Comparison of ENCODE assay signal across 34 mouse cellular contexts in genomic region chr10:87518585-87518984, GRCm38 (mm10). TPM values are rescaled to one million over a fixed set of nuclear protein-coding genes. Genes with fewer than 3 reads are reported as not detected.
A peak's percentile ranks its signal among the peaks of the same experiment; 100 is the strongest.
DNase-seq lines count a peak whose midpoint lies in the region; ATAC-seq and TF ChIP-seq lines count a peak whose summit lies in the region.
"Had no signal": no experiment of that assay in that cellular context is flagged by ENCODE, and none has a peak within 500 bp of the region (broad histone marks: within the 10 kb centered on the region; RNA-seq: fewer than 3 reads in every experiment).

No protein-coding gene starts in this region.

- no peaks in the 10 kb centered on the region for H3K27me3 ChIP-seq in kidney, adult 2 months (replicated peaks; ENCODE audit: control insufficient read depth, insufficient read depth, low read length)
- H3K27me3 ChIP-seq in liver, embryonic 16.5 days (ENCODE audit: control insufficient read depth, insufficient read depth, low read depth, low read length) = no peaks in the 10 kb centered on the region
- H3K27me3 ChIP-seq in forebrain, embryonic 14.5 days (replicated peaks; ENCODE audit: control insufficient read depth, insufficient read depth, low read length) = no peaks in the 10 kb centered on the region
- H3K27me3 ChIP-seq: embryonic facial prominence, embryonic 12.5 days; hindbrain, embryonic 15.5 days; megakaryocyte, embryonic 14.5 days; midbrain, embryonic 13.5 days; neural tube, embryonic 13.5 days had no signal

- H3K27ac ChIP-seq in kidney, adult 2 months (ENCODE audit: insufficient read depth, low read depth, low read length) = peak overlapping the region; percentile 76
- peak overlapping the region; percentile 12; the same call in 1 of the 2 replicates for H3K27ac ChIP-seq in liver, embryonic 16.5 days (ENCODE audit: low read length)
- no peak overlapping the region for H3K27ac ChIP-seq in forebrain, embryonic 14.5 days (ENCODE audit: low read depth, low read length)
- H3K27ac ChIP-seq: embryonic facial prominence, embryonic 12.5 days; hindbrain, embryonic 10.5 days; hindbrain, embryonic 15.5 days; midbrain, embryonic 13.5 days; neural tube, embryonic 13.5 days; stomach, postnatal 0 days had no signal

- no peak overlapping the region for H3K9ac ChIP-seq in liver, embryonic 16.5 days (ENCODE audit: low read depth, low read length)
- H3K9ac ChIP-seq in forebrain, embryonic 14.5 days (ENCODE audit: low read length) = no peak overlapping the region
- H3K9ac ChIP-seq: embryonic facial prominence, embryonic 12.5 days; forebrain, postnatal 0 days; hindbrain, embryonic 15.5 days; midbrain, embryonic 13.5 days; neural tube, embryonic 13.5 days had no signal

- no peak overlapping the region for H3K4me2 ChIP-seq in liver, embryonic 16.5 days (ENCODE audit: low read depth, low read length)
- no peak overlapping the region for H3K4me2 ChIP-seq in forebrain, embryonic 14.5 days (ENCODE audit: low read length)
- H3K4me2 ChIP-seq: embryonic facial prominence, embryonic 12.5 days; hindbrain, embryonic 15.5 days; midbrain, embryonic 13.5 days; neural tube, embryonic 13.5 days had no signal

- DNase-seq in kidney, adult 2 months = peak; percentile 88
- no peak for DNase-seq in kidney, postnatal 4 days
- peak; percentile 90 for DNase-seq in kidney, adult 9 months
- peak; percentile 10 for DNase-seq in kidney, postnatal 10 days
- DNase-seq in forebrain, embryonic 14.5 days (ENCODE audit: low spot score) = no peak
- no peak for DNase-seq in adipocyte (ENCODE audit: low spot score)
- DNase-seq: adrenal gland, postnatal 10 days; cerebellum, adult 11 months; cerebellum, adult 9-10 months; cerebellum, postnatal 36 days; forebrain, postnatal 0 days; gastrocnemius, postnatal 10 days; heart, postnatal 14 days; layer of hippocampus, postnatal 36 days; lung, adult 18-20 months; lung, postnatal 4 days; right cerebral cortex, postnatal 4 days; thymus, adult 18-20 months; thymus, postnatal 25 days had no signal

- no peak for TF ChIP-seq POLR2A in kidney, adult 2 months (IDR thresholded peaks at IDR 0.05; ENCODE audit: low read depth, low read length)

- peak; percentile 62 for ATAC-seq in liver, embryonic 16.5 days (ENCODE audit: low read depth)
- ATAC-seq in forebrain, embryonic 14.5 days = no peak
- ATAC-seq: forebrain, postnatal 0 days; inflammation-experienced regulatory T-cells, adult 6 months; lung, postnatal 0 days; midbrain, embryonic 13.5 days had no signal

- TF ChIP-seq CTCF in kidney, adult 2 months (conservative IDR thresholded peaks at IDR 0.05; ENCODE audit: insufficient read depth, insufficient read length, low read depth, low read length) = no peak

- H3K36me3 ChIP-seq in kidney, adult 2 months (ENCODE audit: control insufficient read depth, insufficient read depth, low read length) = no peaks in the 10 kb centered on the region
- no peaks in the 10 kb centered on the region for H3K36me3 ChIP-seq in liver, embryonic 16.5 days (ENCODE audit: control insufficient read depth, insufficient read depth)
- no peaks in the 10 kb centered on the region for H3K36me3 ChIP-seq in forebrain, embryonic 14.5 days (ENCODE audit: control insufficient read depth, insufficient read depth, low read length)
- H3K36me3 ChIP-seq: embryonic facial prominence, embryonic 12.5 days; G1E; hindbrain, embryonic 10.5 days; hindbrain, embryonic 15.5 days; midbrain, embryonic 13.5 days; neural tube, embryonic 13.5 days had no signal

- H3K9me3 ChIP-seq in liver, embryonic 16.5 days (replicated peaks; ENCODE audit: control insufficient read depth, low read length) = no peaks in the 10 kb centered on the region
- H3K9me3 ChIP-seq in forebrain, embryonic 14.5 days (replicated peaks; ENCODE audit: control insufficient read depth, low read length) = no peaks in the 10 kb centered on the region
- H3K9me3 ChIP-seq: embryonic facial prominence, embryonic 12.5 days; hindbrain, embryonic 10.5 days; hindbrain, embryonic 15.5 days; midbrain, embryonic 13.5 days; neural tube, embryonic 13.5 days had no signal

- no peak overlapping the region for H3K4me3 ChIP-seq in kidney, adult 2 months (ENCODE audit: insufficient read depth, low read depth, low read length)
- no peak overlapping the region for H3K4me3 ChIP-seq in liver, embryonic 16.5 days (ENCODE audit: low read depth, low read length)
- no peak overlapping the region for H3K4me3 ChIP-seq in forebrain, embryonic 14.5 days (ENCODE audit: low read depth, low read length)
- H3K4me3 ChIP-seq: embryonic facial prominence, embryonic 12.5 days; hindbrain, embryonic 10.5 days; hindbrain, embryonic 15.5 days; megakaryocyte, embryonic 14.5 days; midbrain, embryonic 13.5 days; neural tube, embryonic 13.5 days had no signal

- 36% methylated on average over 2 of the region's 2 CpGs for WGBS in kidney, adult 2 months
- WGBS in liver, embryonic 16.5 days (ENCODE audit: insufficient replicate concordance) = 35% methylated on average over 2 of the region's 2 CpGs
- WGBS in forebrain, embryonic 14.5 days = 89% methylated on average over 2 of the region's 2 CpGs

- H3K4me1 ChIP-seq in kidney, adult 2 months (ENCODE audit: control insufficient read depth, insufficient read depth, low read length) = peaks cover 20% of the 10 kb centered on the region
- no peaks in the 10 kb centered on the region; the same call in 1 of the 2 replicates for H3K4me1 ChIP-seq in liver, embryonic 16.5 days (ENCODE audit: control insufficient read depth, low read depth, low read length)
- no peaks in the 10 kb centered on the region for H3K4me1 ChIP-seq in forebrain, embryonic 14.5 days (ENCODE audit: control insufficient read depth, insufficient read depth, low read length)
- H3K4me1 ChIP-seq: embryonic facial prominence, embryonic 12.5 days; hindbrain, embryonic 10.5 days; hindbrain, embryonic 15.5 days; megakaryocyte, embryonic 14.5 days; midbrain, embryonic 13.5 days; neural tube, embryonic 13.5 days had no signal

RNA-seq across cellular contexts. Expression of gene Pah, which starts 3.0 kb away (rescaled TPM):
- polyA plus RNA-seq in kidney, adult 2 months (2012; rRNA removed) = 737 and 835 TPM in 2 replicates
- polyA plus RNA-seq in liver, embryonic 16.5 days (2015; fragmentation: Nextera tagmentation; extraction: Ambion mirVana) = 48.3 and 48.7 TPM in 2 replicates
- polyA plus RNA-seq in forebrain, embryonic 14.5 days (2014; fragmentation: Nextera tagmentation; extraction: Ambion mirVana) = not detected in 2 replicates
- polyA plus RNA-seq: embryonic facial prominence, embryonic 12.5 days; G1E; heart, embryonic 14.5 days; hindbrain, embryonic 10.5 days; hindbrain, embryonic 15.5 days; inflammation-experienced regulatory T-cells, adult 6 months; large intestine, adult 2 months; limb, embryonic 11.5 days; lung, postnatal 0 days; neural tube, embryonic 13.5 days had no signal

RNA-seq across cellular contexts. Expression of gene Ascl1, which starts 25.1 kb away (rescaled TPM):
- polyA plus RNA-seq in kidney, adult 2 months (2012; rRNA removed) = 0.14 and 0.15 TPM in 2 replicates
- polyA plus RNA-seq in liver, embryonic 16.5 days (2015; fragmentation: Nextera tagmentation; extraction: Ambion mirVana) = not detected in 2 replicates
- 26.6 and 28.8 TPM in 2 replicates for polyA plus RNA-seq in forebrain, embryonic 14.5 days (2014; fragmentation: Nextera tagmentation; extraction: Ambion mirVana)
- polyA plus RNA-seq: G1E; inflammation-experienced regulatory T-cells, adult 6 months; spleen, adult 2 months had no signal

Comparison
In these comparisons a context has a peak if more than half of its experiments do, and no peak if none do; other contexts are left out.
1. DNase-seq: peak in kidney, adult 2 months (single experiment), kidney, adult 9 months (single experiment) and kidney, postnatal 10 days (single experiment); none in kidney, postnatal 4 days (0 of 2), forebrain, embryonic 14.5 days (single experiment) and adipocyte (single experiment).
2. RNA of gene Pah, which starts 3.0 kb away (polyA plus RNA-seq): 737 to 835 TPM in kidney, adult 2 months and 48.3 to 48.7 TPM in liver, embryonic 16.5 days; not detected in forebrain, embryonic 14.5 days; every median in the first group is over 10 times any median in the second.
3. RNA of gene Ascl1, which starts 25.1 kb away (polyA plus RNA-seq): 26.6 to 28.8 TPM in forebrain, embryonic 14.5 days; 0.14 to 0.15 TPM in kidney, adult 2 months and not detected in liver, embryonic 16.5 days; every median in the first group is over 10 times any median in the second.